Mouse (Mus musculus): ENCODE data around the gene Snca. TPM values are rescaled to one million over a fixed set of nuclear protein-coding genes. Genes with fewer than 3 reads are reported as not detected.
"Not testable (repeated sequence)": the region's sequence is repeated elsewhere in the genome, so short reads cannot be mapped to it uniquely, and the experiment has no call there.

The Snca gene
- polyA plus RNA-seq, 1 experiment from 2014 or later = 8.9 TPM

GRCm38 (mm10) chr6:60709997-60710471 lies 119.6 kb downstream of the Snca start:
- WGBS = 65% methylated on average over 2 of the region's 2 CpGs

GRCm38 (mm10) chr6:60698072-60698471 lies 131.6 kb downstream of the Snca start:
- no peaks in the 10 kb centered on the region for H3K4me1 ChIP-seq (replicated peaks)
- H3K9ac ChIP-seq (replicated peaks) = no peak overlapping the region
- 86% methylated on average over 2 of the region's 2 CpGs for WGBS
- H3K4me3 ChIP-seq (replicated peaks) = no peak overlapping the region
- H3K4me2 ChIP-seq = no peak overlapping the region
- H3K27me3 ChIP-seq = no peaks in the 10 kb centered on the region
- no peak for ATAC-seq (ENCODE audit: insufficient number of reproducible peaks, insufficient read depth, low FRiP score, low TSS enrichment, low read depth)
- no peak overlapping the region for H3K27ac ChIP-seq
- H3K9me3 ChIP-seq = no peaks in the 10 kb centered on the region; the same call in 1 of the 2 replicates
- H3K36me3 ChIP-seq = no peaks in the 10 kb centered on the region

More at GRCm38 (mm10) chr6:60709997-60710471, 119.6 kb downstream of the Snca start:
- no peak overlapping the region for H3K9ac ChIP-seq (replicated peaks)
- no peak overlapping the region for H3K4me3 ChIP-seq (replicated peaks)
- no peaks in the 10 kb centered on the region for H3K36me3 ChIP-seq
- H3K4me1 ChIP-seq (replicated peaks) = no peaks in the 10 kb centered on the region
- no peak overlapping the region for H3K27ac ChIP-seq
- no peaks in the 10 kb centered on the region for H3K9me3 ChIP-seq
- no peaks in the 10 kb centered on the region for H3K27me3 ChIP-seq
- ATAC-seq (ENCODE audit: insufficient number of reproducible peaks, insufficient read depth, low FRiP score, low TSS enrichment, low read depth) = no peak
- H3K4me2 ChIP-seq = no peak overlapping the region

GRCm38 (mm10) chr6:60687048-60687447 lies 142.6 kb downstream of the Snca start:
- H3K27ac ChIP-seq; ATAC-seq (ENCODE audit: insufficient number of reproducible peaks, insufficient read depth, low FRiP score, low TSS enrichment, low read depth); H3K9me3 ChIP-seq; H3K4me3 ChIP-seq (replicated peaks); H3K4me1 ChIP-seq (replicated peaks); H3K4me2 ChIP-seq; H3K27me3 ChIP-seq; H3K36me3 ChIP-seq; H3K9ac ChIP-seq (replicated peaks): not testable (repeated sequence)
- 82% methylated on average over 4 of the region's 4 CpGs for WGBS

GRCm38 (mm10) chr6:60682233-60682632 lies 147.4 kb downstream of the Snca start:
- H3K27ac ChIP-seq = no peak overlapping the region
- no peak overlapping the region for H3K4me2 ChIP-seq
- no peaks in the 10 kb centered on the region for H3K9me3 ChIP-seq
- ATAC-seq (ENCODE audit: insufficient number of reproducible peaks, insufficient read depth, low FRiP score, low TSS enrichment, low read depth) = no peak
- H3K36me3 ChIP-seq = no peaks in the 10 kb centered on the region
- no peak overlapping the region for H3K4me3 ChIP-seq (replicated peaks)
- WGBS = 53% methylated on average over 4 of the region's 4 CpGs
- no peaks in the 10 kb centered on the region for H3K27me3 ChIP-seq
- H3K4me1 ChIP-seq (replicated peaks) = no peaks in the 10 kb centered on the region
- no peak overlapping the region for H3K9ac ChIP-seq (replicated peaks)

Other genes starting within 250 kb of the Snca start
- gene Mmrn1, start 95.1 kb upstream of the Snca start, polyA plus RNA-seq (2016; fragmentation: Nextera tagmentation; extraction: Ambion mirVana) = 6.2 and 6.7 TPM in 2 replicates

All from limb, embryonic 12.5 days (tissue).